Mouse (Mus musculus) right cerebral cortex, adult 2 months (tissue): Measurements from ENCODE around the gene Gm20388.

Experiments
- DNase-seq, 2 experiments: peaks; one replicate each; pipeline ENCODE4 v3.0.0; 2021 to 2022; ENCODE audit warnings: low spot score in 2 of 2

The Gm20388 gene

DNA sequence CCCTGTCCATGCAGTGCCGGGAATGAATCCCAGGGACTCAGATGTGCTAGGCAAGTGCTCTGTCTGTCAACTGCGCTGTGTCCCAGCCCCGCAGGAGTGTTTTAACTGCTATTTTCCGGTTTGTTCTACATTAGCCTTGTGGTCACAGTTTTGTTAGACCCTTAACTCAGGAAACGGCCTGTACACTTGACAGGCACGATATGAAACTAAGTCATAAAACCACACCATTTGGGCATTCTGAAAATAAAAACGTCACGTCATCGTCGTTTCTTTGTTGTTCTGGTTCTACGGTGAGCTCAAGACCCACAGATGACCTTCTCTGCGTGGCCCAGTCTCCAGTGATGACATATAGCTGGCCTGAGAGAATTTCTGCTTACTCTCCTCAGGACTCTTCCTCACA is 4360.9 kb downstream of the Gm20388 start:
- no peak for DNase-seq

DNA sequence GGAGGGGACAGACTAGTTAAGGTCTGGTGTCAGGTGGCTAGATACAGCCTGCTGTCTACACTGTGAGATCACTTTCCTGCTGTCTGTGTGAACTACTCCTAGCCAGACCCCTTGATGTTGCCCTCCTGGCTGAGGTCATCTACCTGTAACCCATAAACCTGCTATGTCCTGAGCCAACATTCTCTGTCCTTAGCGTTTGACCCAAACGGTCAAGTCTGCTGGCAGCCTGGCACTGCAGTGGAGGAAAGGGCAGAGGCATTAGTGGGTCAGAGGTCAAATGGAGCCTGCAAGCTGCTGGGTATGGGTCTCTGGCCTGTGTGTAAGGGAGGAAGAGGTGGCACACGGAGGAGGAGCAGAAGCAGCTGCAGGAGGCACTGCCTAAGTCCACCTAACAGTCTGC is 4362.2 kb downstream of the Gm20388 start:
- DNase-seq = no peak

DNA sequence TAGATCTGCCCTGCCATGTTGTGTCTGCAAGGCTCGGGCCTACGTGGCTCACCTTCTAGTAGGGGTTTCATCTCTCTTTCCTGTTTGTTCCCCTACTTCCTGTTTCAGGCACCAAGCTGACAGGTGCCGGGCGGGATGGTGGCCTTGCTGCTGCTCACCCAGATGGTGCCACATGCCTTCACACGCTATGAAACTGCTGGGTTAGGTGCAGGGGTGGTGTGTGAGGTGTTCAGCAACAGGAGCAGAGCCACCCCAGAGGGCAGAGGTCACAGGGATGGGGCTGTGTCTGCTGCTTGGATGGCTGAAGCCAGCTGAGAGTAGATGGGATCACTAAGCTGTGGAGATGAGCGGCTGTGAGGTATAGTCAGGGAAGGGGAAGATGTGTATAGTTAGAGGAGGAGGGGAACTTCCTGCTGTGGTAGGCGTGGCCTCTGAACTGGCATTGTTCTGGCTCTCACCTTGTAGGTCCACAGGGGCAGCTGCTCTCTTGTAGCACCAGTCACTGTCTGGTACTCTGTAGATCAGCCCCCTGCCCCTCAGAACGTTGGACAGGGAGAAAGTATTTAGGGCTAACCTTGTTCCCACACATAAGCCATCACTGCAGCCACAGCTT is 4363.1 kb downstream of the Gm20388 start:
- no peak for DNase-seq

DNA sequence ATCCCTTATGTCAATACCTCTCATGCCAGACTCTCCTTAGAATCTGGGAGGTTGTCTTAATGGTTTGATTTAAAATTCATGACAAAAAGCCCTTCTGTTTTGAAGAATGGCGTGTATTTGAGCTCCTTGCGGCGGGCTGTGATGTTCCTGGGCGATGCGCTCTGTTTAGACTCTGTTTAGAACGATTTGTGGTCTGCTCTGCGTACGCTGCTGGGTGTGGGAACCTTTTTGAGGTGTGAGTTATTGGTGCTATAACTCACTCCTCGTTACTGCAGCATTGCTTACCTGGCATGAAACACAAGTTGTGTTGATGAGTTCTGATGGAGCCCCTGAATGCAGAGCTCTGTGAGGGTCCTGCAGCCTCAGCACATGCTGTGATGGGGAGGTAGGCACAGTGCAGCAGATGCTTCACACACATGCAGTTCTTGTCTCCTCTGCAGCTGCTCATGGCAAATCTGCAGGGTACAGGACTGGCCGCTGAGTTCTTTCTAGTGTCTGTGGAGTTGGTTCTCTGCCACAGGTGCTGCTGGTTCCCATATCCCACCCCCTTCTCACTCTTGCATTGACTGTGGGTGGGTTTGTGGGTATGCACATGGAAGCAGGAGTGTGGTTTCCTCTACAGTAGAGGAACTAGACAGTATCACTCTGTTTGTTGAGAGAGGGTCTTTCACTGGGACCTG is 4363.9 kb downstream of the Gm20388 start:
- no peak for DNase-seq

DNA sequence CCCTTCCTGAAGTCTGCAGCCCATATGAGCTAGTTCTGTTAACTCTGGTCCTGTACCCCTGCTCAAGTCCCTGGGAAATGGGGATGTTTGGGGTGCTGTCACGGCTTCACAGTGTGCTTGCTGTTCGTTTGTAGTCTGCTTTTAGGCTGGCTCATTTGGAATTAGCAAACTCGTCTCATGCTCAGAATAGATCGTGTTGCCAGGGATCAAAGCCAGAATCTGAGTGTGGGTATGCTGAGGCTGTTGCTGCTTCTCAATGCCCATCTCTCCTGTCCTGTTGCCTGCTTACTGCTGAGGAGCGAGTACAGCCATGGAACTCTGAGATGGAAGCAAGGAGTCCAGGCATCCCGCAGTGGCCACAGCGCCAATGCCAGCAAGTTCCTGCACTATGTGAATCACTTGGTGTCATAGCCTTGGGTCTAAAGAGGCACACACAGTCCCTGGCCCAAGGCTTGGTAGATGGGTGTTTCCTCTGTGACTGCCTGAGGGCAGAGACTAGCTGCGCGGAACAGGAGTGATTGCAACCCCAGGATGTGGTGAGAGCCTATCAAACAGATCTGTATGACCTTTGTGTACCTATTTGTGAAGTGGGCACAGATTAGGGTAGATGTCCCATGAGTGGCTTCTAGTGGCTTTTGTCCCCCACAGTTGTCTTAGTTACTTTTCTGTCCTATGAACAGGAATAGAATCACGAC is 4364.9 kb downstream of the Gm20388 start:
- no peak for DNase-seq

DNA sequence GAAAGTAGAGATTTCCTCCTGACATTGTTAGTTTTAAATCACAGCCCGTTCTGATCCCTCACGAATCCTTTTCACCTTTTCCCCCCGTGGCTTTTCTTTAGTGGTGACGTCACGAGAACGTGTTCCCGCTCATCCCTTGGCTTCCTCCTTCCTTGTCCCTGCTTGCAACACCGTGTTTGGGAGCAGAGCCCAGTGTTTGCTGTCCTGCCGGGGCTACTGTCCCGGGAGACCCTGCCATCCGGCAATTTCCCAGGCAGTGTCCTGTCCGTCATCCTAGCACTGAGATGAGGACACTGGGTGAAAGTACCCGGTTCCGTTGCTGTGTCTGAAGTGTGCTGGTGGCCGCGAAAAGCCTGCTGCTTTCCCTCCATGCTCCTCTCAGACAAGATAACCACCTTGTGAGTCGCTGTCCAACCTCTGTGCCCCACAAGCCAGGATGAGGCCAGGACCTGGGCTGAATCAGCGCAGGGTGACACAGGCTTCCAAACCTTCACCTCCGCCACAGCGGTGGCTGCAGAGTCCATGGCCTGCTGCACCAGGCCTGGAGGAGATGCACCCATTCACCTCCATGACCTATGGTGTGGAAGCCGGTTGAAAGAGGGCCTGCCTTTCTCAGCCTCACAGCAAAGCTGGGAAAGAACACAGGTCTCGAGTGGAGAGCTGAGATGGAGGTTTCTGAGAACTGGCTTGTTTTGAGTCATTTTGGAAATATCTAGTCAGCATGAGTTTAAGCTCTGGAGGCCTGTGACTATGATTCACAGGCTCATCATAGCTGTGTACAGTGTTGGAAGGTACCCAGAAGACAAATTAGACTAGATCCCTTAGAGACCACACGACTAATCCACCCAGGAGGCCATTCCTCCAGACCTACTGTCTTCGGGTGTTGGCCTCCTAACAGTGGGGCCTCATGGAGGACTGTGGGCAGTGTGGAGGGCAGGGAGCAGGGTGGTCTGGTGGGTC is 4367.6 kb downstream of the Gm20388 start:
- DNase-seq = no peak

DNA sequence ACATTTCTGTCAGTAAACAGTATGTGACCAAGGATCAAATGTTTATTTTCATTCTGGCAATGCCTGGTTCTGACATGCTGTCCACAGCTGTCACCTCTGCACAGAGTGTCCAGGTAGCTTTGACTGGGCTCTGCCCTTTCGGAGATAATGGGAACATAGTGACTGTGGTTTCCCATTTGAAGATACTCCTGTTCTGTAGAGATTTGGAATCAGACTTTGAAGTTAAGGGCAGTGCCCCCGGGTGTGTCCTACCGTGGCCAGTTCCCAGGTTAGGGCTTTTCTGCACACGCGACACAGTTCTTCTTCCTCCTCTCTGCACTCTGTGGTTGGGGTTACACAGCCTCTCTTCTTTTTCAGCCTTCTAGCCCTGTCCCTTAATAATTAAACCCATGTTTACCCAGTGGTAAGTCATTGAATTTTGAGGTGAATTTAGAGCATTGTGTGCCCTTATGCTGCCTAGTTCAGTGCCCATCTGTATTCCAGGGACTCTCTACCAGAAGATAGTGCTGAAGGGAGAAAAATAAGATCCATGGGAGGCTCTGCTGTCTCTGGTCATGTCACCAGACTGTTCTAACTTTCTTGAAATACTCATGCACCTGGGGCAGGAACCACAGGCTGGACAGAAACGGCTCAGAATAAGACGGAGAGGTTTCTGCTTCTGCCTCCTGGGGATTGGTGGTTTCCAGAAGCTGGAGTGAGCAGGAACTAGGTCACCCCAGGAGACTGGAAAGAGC is 4368.5 kb downstream of the Gm20388 start:
- DNase-seq = no peak

DNA sequence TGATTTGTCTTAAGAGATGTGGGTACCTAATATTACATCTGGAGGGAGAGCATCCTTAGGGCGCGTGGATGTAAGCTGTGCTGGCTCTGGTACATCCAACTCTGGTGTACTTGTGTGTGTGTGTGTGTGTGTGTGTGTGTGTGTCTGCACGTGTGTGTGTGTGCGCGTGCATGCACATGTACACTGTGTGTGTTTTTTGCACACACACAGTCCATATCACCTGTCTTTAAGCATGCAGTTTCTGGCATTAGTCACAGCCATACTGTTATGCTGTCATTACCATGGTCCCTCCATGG is 4369.0 kb downstream of the Gm20388 start:
- DNase-seq = no peak

DNA sequence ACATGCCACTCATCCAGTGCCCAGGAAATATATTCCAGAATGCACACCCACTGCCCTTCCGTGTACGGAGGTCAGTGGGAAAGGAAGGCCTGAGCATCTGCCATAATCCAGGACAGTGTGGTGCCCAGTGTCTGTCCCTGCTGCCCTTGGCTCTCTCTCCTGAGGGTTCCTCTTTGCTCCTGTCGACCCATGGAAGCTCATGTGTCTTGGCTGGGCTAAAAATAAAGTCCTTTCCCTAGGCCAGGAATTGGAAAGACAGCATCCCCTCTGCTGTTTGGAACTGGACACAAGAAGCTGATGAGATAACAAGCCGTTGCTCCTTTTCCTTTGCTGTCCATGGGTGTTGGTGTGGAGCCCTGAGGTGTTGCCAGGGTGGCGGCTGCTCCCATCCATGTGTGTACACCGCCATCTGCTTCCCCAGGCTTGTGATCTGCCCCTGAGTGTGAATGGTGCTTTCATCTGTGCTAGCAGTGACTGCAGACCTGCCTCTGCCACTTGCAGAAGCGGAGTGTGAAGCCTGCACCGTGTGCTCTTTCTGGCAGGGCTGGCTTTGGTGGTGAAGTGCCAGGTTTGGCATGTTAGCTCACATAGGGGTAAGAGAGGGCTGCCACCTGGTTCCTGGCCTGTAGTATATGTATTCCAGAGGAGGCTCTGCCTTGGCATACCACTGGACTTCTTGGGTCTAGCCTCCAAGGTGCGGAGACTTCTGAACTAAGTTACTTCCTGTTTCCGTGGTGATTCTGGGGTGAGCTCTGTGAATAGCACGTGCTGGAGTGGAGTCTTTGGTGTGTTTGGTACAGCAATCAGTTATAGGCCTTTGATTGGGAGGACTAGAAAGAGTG is 4371.3 kb downstream of the Gm20388 start:
- no peak for DNase-seq

DNA sequence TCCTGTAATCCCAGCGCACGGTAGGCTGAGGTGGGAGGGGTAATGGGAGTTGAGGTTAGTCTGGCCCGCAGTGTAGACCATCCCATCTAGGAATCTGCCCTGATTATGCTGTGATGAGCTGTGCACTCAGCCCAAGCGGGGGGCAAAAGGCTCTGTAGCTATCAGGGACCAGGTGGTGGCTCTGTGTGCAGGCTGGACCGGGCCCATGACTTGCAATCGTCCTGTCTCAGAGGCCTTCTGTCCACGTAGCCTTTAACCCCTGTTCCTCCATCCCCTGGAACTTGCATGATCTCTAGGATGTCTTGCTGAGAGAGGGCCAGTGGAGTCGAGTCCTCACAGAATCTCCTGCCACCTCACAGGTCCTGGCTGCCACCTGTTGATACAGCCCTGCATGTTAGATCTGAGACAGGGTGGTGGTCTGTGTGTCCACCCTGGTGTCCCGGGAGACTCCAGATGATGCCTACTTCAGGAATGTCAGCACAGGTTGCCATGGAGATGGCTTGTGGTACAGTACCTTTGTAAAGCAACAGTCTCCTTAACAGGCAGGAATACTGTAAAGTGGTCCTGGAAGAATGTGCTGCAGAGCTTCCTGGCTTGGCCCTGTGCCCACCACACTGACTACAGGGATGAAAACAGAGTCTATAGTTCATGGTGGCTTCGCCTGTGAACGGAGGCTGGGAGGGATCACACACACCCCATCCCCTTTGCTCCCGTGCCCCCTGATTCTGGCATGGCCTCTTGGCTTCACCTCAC is 4372.4 kb downstream of the Gm20388 start:
- no peak for DNase-seq

DNA sequence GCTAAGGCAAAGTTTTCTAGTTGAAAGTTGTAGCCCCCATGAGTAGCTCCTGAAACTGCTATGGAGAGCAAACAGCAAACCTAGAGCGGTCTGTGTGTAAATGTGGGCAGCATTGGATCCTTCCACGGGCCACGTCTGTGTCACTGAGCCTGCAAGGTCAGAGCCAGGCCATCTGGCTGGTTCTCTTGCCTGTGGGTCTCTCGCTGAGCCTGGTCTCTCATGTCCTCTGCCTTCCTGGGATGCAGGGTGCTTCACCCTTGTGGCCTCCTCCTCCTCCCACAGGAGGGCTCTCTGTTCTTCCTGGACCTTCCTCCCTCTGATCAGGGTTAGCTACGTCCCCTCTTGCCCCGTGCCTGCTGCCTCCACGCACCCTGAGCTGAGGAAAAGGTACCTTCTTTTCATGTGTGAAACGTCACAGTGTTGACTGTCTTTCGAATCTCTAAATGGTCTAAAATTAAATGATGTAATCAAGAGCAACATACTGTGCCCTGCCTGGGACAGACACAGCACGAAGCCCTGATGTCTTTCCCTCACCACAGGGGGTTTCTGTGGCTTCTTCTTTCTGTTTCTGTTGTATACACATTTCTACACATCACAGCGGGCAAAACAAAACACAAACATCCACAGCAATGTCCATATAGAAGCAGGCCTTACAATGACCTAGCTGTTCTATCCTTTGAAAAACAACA is 4373.1 kb downstream of the Gm20388 start:
- no peak for DNase-seq

DNA sequence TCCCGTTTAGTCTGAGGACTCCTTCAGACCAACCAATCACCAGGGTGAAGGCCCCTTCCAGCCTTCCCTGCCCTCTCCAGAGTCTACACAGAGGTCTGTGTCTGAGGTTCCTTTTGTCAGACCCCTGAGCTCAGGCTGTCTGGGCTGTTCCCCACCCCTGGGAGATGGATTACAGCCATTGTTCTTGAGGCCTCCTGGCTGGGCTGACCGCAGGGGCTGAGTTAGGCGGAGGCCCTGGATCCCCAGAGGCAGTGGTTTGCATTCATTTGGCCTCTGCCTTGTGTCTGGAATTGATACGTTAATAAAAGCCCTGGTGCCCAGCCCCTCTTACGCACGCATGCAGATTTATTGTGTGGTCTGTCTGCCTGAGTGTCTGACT is 4373.7 kb downstream of the Gm20388 start:
- DNase-seq = no peak

DNA sequence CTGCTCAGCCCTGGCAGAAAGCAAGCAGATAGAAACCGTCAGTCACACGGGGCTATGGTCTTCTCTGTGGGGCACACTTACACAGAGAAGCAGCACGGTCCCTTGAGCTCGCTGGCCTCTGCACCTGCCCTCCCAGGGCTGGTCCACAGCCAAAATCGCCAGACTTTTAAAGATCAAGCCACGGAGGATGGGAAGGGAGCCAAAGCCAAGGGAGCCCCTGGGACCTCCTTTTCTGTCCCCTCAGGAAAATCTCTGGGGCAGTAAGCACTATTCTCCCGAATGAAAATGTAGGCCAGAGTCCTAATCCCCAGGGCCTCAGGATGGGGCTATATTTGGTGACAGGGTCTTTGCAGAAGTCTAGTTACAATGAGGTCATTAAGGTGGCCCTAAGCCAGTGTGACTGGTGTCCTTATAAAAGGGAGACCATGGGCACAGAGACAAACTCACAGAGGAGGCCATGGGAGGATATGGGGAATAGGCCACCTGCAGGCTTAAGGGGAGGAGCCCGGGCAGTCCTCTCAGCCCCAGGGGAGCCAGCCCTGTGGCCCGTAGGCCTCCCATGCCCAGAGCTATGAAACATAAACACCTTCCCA is 4374.4 kb downstream of the Gm20388 start:
- no peak for DNase-seq

DNA sequence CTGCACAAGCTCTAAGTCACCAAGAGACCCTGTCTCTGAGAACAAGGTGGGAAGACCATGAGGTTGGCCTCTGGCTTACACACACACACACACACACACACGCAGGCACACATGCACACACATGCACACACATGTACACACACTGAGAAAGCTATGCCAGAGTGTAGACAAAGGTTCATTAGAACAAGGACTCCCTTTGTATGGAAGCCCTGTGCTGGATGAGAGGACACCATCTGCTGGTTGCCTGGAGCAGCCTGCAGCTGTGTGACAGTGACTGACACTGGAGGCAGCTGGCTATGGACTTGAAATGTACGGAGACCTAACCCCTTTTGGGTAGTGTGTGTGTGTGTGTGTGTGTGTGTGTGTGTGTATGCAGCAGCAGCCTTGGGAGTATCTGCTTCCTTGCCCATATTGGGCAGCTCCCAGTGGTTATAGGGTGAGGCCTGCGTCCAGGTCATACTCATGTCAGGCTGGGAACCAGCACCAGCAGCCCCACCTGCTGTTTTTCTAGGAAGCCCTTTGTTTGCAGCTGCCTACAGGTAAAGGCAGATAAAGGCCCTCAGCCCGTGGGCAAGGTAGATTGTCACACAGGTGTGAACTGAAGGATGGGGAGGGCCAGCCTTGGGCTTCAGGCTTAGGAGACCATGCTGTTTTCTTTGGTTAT is 4376.0 kb downstream of the Gm20388 start:
- DNase-seq = no peak

DNA sequence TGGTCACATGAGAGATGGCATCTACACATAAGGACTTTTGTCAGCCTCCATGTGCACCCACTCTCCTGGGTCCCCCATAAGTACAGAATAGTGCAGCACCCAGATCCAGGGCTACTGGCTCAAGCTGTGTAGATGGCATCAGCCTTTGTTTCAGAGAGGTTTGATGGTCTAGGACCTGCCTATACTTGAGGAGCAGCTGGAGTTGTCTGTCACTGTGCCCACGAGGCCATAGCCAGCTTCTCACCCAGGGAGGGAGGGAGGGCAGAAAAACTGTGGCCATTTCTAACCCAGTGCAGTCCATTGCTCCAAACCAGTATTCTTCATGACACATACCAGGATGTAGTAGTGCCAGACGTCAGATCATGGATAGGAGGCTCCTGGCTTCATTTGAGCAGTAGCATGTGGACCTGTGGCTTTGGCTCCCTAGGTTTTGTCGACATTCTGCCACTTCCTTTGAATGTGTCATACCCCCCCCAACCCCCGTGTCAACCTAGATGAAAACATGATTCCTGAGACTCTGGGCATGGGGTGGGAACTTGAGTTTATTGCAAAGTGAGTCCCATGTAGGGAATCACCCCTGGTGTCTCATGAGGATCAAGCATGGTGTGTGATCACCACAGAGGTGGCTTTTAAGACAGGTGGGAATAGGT is 4377.7 kb downstream of the Gm20388 start:
- no peak for DNase-seq

DNA sequence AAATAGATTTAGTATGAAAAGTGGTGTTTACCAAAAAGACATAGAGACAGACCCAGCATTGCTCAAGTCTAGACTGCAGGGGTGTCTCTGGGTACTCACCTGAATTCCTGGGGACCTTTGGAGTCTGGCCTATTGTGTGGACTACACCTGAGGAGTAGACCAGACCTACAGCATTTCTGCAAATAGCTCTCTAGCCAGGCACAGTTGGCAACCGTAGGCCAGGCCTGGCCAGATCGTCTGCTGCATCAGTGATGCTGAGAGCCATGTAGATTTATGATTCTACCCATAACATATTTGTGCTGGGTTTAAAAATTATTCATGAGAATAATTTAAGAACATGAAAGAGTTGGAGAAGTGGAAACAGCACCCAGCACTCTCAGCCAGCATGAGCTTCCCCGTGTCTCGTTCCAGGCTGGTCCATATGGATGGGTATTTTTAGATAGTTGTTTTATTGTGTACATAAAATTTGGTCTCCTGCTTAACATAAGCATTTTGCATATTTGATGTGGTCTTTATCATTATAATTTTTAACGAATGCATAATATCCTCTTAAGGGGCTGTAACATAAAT is 4378.9 kb downstream of the Gm20388 start:
- DNase-seq = no peak

DNA sequence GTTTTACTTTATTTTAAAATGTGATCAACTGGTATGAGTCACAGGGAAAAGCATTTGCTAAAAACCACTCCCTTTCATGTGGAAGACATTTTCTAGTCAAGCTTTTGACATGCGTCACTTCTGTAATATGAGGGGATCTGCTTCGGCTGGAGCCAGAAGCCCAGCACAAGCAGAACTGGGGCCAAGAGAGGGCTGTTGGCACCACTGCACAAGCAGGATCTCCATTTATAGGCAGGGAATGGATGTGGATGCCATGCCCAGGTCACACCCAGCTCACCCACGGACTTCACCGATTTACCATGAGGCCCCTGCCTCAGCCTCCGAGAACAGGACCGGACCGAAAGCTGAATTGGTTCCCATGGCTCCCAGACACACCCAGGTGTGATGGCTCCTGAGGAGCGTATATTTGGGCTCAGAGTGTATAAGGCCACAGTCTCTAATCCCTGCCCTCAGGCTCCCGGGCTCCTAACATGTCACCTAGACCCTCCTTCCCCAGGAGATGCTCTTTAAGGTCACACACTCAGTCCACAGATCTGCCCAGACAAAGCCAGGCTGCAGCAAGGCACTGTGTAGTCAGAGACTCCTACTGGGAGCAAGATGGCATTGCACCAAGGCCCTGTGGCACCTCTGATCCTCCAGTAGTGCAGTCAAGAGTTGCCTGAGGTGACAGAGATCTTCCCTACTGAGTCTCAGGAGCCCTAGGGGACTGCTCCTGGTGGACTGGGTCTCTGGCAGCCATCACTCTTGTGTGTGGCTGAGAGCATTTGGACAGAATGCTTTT is 4380.5 kb downstream of the Gm20388 start:
- no peak for DNase-seq
